14 mouse cellular contexts compared by ENCODE assay signal in the genomic region with DNA sequence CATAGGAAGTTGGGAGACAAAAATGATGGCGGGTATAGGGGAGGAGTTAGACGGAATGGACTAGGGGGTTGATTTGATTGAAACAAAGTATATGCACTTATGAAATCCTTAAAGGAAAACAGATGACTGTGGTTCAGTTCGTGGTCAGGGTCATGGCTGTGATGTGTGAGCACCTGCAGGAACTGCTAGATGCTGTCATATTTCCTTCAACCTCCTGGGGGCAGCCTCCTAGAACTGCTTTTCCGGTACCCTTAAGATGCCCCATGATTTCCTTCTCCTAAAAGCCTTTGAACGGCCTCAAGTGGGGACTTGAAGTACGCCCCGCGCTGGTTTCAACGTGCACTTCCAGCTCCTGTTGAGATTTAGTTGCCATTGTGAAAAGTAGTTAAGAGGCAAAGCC. TPM values are rescaled to one million over a fixed set of nuclear protein-coding genes. Genes with fewer than 3 reads are reported as not detected.
DNase-seq lines count a peak whose midpoint lies in the region; ATAC-seq and TF ChIP-seq lines count a peak whose summit lies in the region.
"Had no signal": no experiment of that assay in that cellular context is flagged by ENCODE, and none has a peak within 500 bp of the region (broad histone marks: within the 10 kb centered on the region; RNA-seq: fewer than 3 reads in every experiment).

No protein-coding gene starts in this region.

- 72% methylated on average over 9 of the region's 9 CpGs for WGBS in neural tube, embryonic 15.5 days

- no peaks in the 10 kb centered on the region for H3K4me1 ChIP-seq in neural tube, embryonic 15.5 days
- H3K4me1 ChIP-seq: embryonic facial prominence, embryonic 15.5 days; lung, embryonic 15.5 days had no signal

- no peaks in the 10 kb centered on the region for H3K9me3 ChIP-seq in neural tube, embryonic 15.5 days (replicated peaks)
- H3K9me3 ChIP-seq: embryonic facial prominence, embryonic 15.5 days; lung, embryonic 15.5 days had no signal

- H3K36me3 ChIP-seq in splenic B cell, adult 2 months (ENCODE audit: control insufficient read depth, insufficient read depth, low read length, poor library complexity, severe bottlenecking): no peaks in the 10 kb centered on the region
- no peaks in the 10 kb centered on the region for H3K36me3 ChIP-seq in neural tube, embryonic 15.5 days
- H3K36me3 ChIP-seq: embryonic facial prominence, embryonic 15.5 days; lung, embryonic 15.5 days had no signal

- peak overlapping the region; percentile 66; the same call in 1 of the 2 replicates for H3K27ac ChIP-seq in layer of hippocampus, adult 2 months
- no peak overlapping the region for H3K27ac ChIP-seq in neural tube, embryonic 15.5 days (replicated peaks)
- H3K27ac ChIP-seq: embryonic facial prominence, embryonic 15.5 days had no signal

- no peak overlapping the region for H3K9ac ChIP-seq in neural tube, embryonic 15.5 days (replicated peaks)
- H3K9ac ChIP-seq: embryonic facial prominence, embryonic 15.5 days; lung, embryonic 15.5 days had no signal

- H3K4me3 ChIP-seq in layer of hippocampus, adult 2 months: no peak overlapping the region
- H3K4me3 ChIP-seq in neural tube, embryonic 15.5 days (replicated peaks): no peak overlapping the region
- H3K4me3 ChIP-seq: embryonic facial prominence, embryonic 15.5 days; lung, embryonic 15.5 days; myocyte had no signal

- no peak overlapping the region for H3K4me2 ChIP-seq in neural tube, embryonic 15.5 days
- H3K4me2 ChIP-seq: embryonic facial prominence, embryonic 15.5 days; lung, embryonic 15.5 days had no signal

- TF ChIP-seq CTCF in layer of hippocampus, adult 2 months (conservative IDR thresholded peaks at IDR 0.05): peak; percentile 52

- peak; percentile 89 for ATAC-seq in CD4-positive, CD25-positive, alpha-beta regulatory T cell, adult 4 months
- ATAC-seq in activated CD4-positive, CD25-positive, alpha-beta regulatory T cell, adult 4 months: peak; percentile 76
- ATAC-seq in neural tube, embryonic 15.5 days (ENCODE audit: low FRiP score): no peak

- no peaks in the 10 kb centered on the region for H3K27me3 ChIP-seq in splenic B cell, adult 2 months (ENCODE audit: control insufficient read depth, insufficient read depth, low read length, poor library complexity, severe bottlenecking)
- no peaks in the 10 kb centered on the region for H3K27me3 ChIP-seq in neural tube, embryonic 15.5 days (replicated peaks)
- H3K27me3 ChIP-seq: embryonic facial prominence, embryonic 15.5 days; lung, embryonic 15.5 days had no signal

- DNase-seq in layer of hippocampus, adult 2 months (ENCODE audit: low spot score in 2 of 2): no peak
- no peak for DNase-seq in layer of hippocampus, adult 9-10 months (ENCODE audit: low spot score)
- DNase-seq in splenic B cell, adult 2 months (ENCODE audit: low read depth, low spot score): peak; percentile 59
- DNase-seq in right cerebral cortex, adult 18-20 months: no peak
- DNase-seq in layer of hippocampus, postnatal 14 days (ENCODE audit: low spot score in 2 of 2): no peak
- DNase-seq: gastrocnemius, postnatal 25 days had no signal

RNA-seq across cellular contexts. Expression of a gene that starts 19.1 kb away (rescaled TPM):
- total RNA-seq in layer of hippocampus, adult 2 months (2021): not detected
- not detected for polyA plus RNA-seq in CD4-positive, CD25-positive, alpha-beta regulatory T cell, adult 4 months (2017; shearing (Covaris generic))
- polyA plus RNA-seq in activated CD4-positive, CD25-positive, alpha-beta regulatory T cell, adult 4 months (2017; shearing (Covaris generic)): not detected
- not detected for total RNA-seq in layer of hippocampus, postnatal 14 days (2021)
- polyA plus RNA-seq in neural tube, embryonic 15.5 days (2015; fragmentation: Nextera tagmentation; extraction: Ambion mirVana): 0.24 and 0.42 TPM in 2 replicates
- total RNA-seq: layer of hippocampus, adult 8-10 months had no signal
- polyA plus RNA-seq: hindbrain, embryonic 11.5 days; myocyte had no signal

RNA-seq across cellular contexts. Expression of a gene that starts 37.9 kb away (rescaled TPM):
- total RNA-seq in layer of hippocampus, adult 2 months (2021): 1 to 10 TPM; 4.8 to 5.3 TPM
- polyA plus RNA-seq in CD4-positive, CD25-positive, alpha-beta regulatory T cell, adult 4 months (2017; shearing (Covaris generic)): 10 to 100 TPM; 38.4 to 51.1 TPM
- polyA plus RNA-seq in activated CD4-positive, CD25-positive, alpha-beta regulatory T cell, adult 4 months (2017; shearing (Covaris generic)): 10 to 100 TPM; 51.8 to 68.2 TPM
- 1 to 10 TPM; 4.8 to 5.1 TPM for total RNA-seq in layer of hippocampus, postnatal 14 days (2021)
- polyA plus RNA-seq in neural tube, embryonic 15.5 days (2015; fragmentation: Nextera tagmentation; extraction: Ambion mirVana): 35.3 and 56.6 TPM in 2 replicates

RNA-seq across cellular contexts. Expression of a gene that starts 58.2 kb away (rescaled TPM):
- 100 to 1,000 TPM; 923 to 956 TPM for total RNA-seq in layer of hippocampus, adult 2 months (2021)
- 100 to 1,000 TPM; 558 to 662 TPM for polyA plus RNA-seq in CD4-positive, CD25-positive, alpha-beta regulatory T cell, adult 4 months (2017; shearing (Covaris generic))
- polyA plus RNA-seq in activated CD4-positive, CD25-positive, alpha-beta regulatory T cell, adult 4 months (2017; shearing (Covaris generic)): 100 to 1,000 TPM; 399 to 481 TPM
- 100 to 1,000 TPM; 713 to 771 TPM for total RNA-seq in layer of hippocampus, postnatal 14 days (2021)
- polyA plus RNA-seq in neural tube, embryonic 15.5 days (2015; fragmentation: Nextera tagmentation; extraction: Ambion mirVana): 347 and 374 TPM in 2 replicates

RNA-seq across cellular contexts. Expression of a gene that starts 59.1 kb away (rescaled TPM):
- 10 to 100 TPM; 15.2 to 17.3 TPM for total RNA-seq in layer of hippocampus, adult 2 months (2021)
- polyA plus RNA-seq in CD4-positive, CD25-positive, alpha-beta regulatory T cell, adult 4 months (2017; shearing (Covaris generic)): 10 to 100 TPM; 70.1 to 99.5 TPM
- polyA plus RNA-seq in activated CD4-positive, CD25-positive, alpha-beta regulatory T cell, adult 4 months (2017; shearing (Covaris generic)): 10 to 100 TPM; 68.6 to 88.1 TPM
- 10 to 100 TPM; 15.4 to 17.5 TPM for total RNA-seq in layer of hippocampus, postnatal 14 days (2021)
- 19.3 and 21.1 TPM in 2 replicates for polyA plus RNA-seq in neural tube, embryonic 15.5 days (2015; fragmentation: Nextera tagmentation; extraction: Ambion mirVana)
